Mouse (Mus musculus): ENCODE measurements around the gene Iqgap3.

Iqgap3 gene

DNA sequence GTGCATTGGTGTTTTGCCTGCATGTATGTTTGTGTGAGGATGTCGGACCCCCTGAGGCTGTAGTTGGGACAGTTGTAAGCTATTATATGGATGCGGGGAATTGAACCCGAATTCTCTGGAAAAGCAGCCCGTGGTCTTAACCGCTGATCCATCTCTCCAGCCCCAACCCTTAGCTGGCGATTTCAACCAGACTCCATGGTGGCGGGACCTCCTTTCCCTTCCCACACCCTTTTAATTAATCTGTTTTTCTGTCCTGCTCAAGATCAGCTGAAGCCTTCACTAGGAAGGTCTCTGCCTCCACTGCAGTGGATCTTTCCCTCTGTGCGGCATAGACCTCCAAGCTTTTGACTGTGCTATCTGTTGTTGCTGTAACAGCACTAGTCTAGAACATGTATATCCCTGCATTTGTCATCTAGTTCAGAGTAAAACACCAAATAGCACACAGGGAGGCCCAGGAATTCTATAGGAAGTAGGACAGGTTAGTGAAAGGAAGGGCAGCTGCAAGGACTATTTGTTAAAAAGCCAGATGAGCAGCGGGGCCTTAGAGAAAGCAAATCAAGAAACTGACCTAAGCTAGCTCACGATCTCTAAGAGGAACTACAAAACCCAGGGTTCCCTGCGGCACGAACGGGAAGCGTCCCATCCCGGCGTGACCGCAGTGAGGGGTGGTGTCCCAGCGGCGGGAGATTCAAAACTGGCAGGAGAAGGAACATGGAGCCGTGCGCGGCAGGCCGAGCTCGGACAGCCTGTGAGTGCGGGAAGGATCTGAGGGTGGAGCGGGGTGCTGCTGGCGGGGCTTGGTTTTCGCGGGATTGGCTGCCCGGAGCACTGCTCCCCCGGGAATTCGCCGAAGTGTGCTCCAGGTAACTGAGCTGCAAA is at the start of gene Iqgap3:
TSS of gene Iqgap3 (plus strand) at position 627 of the 879 bp plus-strand sequence.
- peak; percentile 84 for DNase-seq (ENCODE audit: low read depth, low spot score)

DNA sequence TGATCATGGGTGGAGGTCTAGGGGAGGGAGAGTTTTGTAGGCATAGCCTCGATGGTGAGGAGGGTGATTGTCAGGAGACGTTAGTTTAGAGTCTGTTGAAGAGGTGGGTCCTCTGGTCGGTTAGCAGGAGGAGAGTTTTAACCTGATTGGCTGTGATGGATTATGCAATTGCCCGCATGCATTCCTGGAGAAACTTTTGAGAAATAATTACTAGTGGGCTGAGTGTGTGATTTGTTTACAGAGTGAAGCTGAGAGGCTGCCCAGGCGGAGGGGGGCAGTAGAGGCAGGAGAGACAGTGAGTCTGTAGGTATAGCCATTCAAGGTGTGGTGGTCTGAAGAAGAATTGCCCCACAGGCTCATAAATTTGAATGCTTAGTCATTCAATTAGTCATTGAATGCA is 48.3 kb upstream of the Iqgap3 start:
- no peak for DNase-seq (ENCODE audit: low read depth, low spot score)

DNA sequence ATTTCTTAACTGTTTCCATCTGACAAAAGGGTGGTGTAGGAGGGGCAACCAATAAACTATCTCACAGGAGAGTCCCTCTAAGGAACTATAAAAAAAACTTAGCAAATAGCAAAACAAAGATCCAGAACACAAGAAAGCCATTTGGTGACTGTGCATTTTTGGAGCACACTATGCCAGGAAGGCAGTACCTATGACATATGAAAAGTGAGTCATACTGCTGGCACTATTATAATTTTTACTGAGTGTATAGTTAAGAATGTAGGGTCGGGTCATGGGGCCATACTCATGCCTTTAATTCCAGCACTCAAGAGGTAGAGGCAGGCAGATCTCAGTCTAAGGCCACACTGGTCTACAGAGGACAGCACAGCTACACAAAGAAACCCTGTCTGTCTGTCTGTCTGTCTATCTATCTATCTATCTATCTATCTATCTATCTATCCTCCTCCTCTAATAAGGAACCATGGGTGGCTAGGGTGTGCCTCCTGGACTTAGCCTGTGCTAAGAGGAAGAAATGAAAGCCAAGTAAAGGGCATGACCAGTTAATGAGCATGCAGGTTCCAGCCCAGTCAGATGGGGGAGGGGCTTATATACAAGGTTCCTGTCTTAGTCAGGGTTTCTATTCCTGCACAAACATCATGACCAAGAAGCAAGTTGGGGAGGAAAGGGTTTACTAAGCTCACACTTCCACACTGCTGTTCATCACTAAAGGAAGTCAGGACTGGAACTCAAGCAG is 46.0 kb upstream of the Iqgap3 start:
- no peak for DNase-seq (ENCODE audit: low read depth, low spot score)

DNA sequence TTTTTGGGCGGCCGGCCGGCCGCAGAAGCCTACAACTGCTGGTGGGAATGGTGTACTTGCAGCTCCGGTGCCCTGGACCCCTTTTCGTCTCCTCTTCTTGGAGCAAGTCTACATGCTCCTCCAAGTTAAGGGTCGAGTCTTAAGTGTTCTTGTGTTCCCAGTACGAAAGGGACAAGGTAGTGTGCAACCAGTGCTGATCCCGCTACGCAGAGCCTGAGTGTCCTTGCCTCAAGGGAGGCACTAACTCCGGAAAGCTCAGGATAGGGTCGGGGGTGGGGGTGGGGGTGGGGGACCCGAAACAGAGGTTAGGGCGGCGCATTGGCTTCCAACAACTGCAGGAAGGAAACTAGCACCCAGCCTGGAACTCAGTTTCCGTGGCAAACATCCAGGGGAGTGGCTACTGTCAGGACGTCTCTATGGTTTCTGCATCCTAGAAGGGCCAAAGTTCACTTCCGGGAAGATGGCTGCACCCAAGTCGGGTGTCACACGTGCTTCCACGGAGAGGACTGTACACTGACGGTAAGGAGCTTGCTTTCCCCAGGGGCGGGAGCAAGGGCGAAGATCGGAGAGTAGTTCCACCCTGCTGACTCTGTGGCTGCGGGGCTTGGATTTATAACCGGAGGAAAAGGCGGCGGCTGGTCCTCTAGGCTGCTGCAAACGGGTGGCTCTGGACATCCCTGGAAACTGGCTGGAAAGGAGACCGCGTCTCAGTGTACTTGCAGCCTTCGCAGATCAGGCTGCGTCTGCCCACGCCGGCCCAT is 38.9 kb upstream of the Iqgap3 start, which contains the start of gene Gpatch4:
TSS of gene Gpatch4 (plus strand) at position 448 of the 761 bp plus-strand sequence.
- peak; percentile 98 for DNase-seq (ENCODE audit: low read depth, low spot score)

DNA sequence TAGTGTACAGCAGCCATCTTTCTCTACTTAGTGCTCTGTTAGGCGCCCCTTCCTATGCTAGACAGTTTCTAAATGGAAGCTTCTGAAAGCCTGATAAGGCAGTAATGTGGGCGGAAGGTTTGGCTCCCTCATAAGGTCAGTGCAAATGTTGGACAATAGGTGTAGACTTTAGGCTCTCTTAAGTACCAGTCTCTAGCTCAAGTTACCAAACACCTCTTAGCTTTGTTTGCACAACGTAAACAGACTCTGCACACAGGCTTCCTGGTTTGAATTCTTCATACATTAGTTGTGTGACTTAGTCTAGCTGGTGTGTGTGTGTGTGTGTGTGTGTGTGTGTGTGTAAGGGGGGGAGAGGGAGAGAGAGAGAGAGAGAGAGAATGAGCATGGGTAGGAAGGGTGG is 32.2 kb upstream of the Iqgap3 start:
- no peak for DNase-seq (ENCODE audit: low read depth, low spot score)

DNA sequence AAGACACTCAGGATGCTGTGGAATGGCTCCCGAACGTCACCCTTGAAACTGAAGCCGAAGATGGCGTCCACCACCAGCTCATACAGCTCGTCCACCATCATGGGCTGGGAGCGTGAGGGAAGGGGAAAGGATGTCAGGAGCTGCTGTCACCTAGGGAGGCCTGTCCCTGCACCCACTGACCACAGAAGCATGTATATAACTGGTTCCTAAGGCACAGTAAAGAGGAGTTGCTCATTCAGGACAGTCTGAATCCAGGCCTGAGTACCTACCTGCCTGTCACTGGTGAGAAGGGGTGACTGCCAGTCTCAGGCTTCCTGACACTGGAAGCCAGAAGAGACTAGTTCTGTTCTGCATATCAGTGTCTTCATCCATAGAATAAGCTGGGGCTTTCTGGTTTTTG is 24.7 kb upstream of the Iqgap3 start:
- DNase-seq (ENCODE audit: low read depth, low spot score), result no peak

DNA sequence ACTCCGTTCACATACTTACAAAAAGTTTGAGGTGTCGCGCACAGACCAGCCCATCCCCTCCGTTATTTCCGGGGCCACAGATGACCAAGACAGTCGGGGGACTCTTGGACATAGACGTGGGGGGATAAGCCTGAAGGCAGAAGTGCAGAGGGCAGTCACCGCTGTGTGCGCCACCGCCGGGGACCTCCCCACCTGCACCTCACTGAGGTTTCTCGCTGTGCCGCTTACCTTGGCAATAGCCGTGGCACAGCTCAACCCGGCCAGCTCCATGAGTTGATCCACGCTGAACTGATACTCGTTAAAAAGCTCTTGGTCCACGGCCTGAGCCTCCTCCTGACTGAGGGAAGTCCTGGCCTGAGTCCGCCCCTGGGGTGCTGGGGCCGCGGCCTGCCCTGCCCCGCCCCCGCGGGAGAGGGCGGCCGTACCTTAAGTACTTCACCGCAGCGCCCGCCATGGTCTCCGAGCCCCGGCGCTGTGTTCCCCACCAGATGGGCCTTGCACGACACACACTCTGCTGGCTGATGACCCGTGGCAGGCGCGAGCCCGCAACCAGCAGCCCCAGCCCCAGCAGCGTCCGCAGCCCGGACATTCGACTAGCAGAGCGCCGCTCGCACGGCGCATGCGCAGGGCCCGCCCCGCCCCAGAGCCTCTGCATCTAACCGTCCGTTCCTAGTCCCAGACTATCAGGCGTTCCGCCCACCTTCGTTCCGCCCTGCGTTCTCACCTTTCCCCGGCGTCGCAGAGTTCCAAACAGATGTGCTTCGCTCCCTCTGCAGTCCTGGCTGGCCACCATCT is 23.7 kb upstream of the Iqgap3 start, which contains the start of gene Naxe:
TSS of gene Naxe (minus strand) at position 594 of the 795 bp plus-strand sequence.
- DNase-seq (ENCODE audit: low read depth, low spot score), result peak; percentile 96

DNA sequence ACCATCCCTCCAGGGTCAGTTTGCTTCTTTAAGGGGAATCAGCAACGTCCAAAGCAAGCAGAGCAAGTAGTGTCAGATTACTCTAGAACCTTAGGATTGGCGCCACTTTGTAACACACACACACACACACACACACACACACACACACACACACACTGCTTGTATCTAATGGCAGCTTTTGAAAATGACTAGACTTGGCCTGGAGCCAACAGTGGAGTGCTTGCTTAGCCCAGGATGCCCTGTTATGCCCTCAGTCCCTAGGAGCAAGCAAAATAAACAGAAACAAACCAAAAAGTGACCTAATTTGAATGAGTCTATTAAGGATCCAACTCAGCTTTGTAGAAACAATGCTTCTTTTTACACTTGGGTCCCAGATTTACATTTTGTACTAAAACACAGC is 13.4 kb upstream of the Iqgap3 start:
- no peak for DNase-seq (ENCODE audit: low read depth, low spot score)

DNA sequence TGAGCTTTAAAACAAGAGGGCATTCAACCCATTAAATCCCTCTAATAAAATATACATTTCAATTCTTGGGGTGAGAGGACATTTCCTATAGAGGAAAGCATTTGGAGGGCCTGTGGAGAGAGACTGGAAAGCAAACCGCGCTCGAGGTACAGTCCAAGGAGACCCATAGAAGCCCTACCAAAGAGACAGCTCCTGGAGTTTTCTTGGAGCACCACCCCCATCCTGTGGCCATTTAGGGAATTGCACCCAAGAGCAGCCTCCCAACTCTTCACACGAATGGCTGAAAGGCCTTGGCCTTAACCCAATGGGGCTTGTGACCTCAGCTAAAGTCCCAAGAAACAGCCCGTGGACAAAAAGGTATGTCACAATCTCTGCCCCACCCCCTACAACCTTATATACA is 10.0 kb upstream of the Iqgap3 start:
- peak; percentile 75 for DNase-seq (ENCODE audit: low read depth, low spot score)

DNA sequence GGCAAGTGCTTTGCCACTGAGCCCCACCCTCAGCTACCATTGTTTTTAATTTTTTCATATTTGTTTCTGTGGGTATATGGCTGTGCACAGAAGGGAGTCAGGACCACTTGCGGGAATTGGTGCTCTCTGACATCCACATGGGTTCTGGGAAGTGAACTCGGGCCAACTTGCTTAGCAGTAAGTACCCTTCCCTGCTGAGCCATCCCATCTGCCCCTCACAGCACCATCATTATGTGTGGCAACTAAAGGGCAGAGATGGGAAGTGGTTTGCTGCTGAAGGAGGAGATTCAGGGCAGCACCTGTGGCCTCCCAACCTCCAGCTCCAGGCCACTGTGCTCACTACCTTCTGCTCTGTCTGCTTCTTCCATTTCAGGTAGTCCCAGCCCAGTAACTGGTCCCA is 8.1 kb upstream of the Iqgap3 start:
- no peak for DNase-seq (ENCODE audit: low read depth, low spot score)

DNA sequence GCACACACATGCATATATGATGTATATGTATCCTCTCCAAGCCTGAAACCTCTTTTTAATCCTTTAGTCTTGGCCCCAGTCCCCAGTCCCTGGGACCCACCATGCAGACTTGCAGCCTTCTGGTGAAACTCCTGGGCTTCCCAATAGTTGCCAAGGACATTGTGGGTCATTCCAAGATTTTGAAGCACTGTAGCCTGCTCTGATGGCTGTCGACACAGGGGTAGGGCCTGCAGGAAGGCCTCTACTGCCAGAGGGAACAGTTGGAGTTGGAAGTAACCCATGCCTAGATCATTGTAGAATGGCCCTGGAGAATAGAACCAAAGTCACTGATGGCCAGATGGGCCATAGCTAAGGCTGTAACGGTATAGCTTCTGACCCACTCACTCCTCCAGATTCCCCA is 7.4 kb upstream of the Iqgap3 start:
- DNase-seq (ENCODE audit: low read depth, low spot score), result no peak

DNA sequence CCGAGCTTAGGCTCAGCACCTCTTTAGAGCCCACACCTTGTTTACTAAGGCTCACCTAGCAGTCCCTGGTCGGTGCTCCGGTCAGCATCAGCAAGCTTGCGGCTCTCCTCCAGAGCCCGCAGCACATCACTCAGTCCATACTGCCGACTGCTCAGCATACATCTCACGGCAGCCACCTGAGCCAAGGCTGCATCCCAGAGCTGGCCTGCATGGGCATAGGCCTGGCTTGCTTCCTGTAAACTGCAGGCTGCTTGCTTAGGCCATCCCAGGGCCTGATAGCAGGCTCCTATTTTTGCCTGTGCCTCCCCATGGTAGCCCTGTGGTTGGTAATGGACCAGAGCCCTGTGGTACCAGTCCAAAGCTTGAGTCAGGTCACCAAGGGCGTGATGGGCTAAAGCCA is 7.0 kb upstream of the Iqgap3 start:
- DNase-seq (ENCODE audit: low read depth, low spot score), result no peak

DNA sequence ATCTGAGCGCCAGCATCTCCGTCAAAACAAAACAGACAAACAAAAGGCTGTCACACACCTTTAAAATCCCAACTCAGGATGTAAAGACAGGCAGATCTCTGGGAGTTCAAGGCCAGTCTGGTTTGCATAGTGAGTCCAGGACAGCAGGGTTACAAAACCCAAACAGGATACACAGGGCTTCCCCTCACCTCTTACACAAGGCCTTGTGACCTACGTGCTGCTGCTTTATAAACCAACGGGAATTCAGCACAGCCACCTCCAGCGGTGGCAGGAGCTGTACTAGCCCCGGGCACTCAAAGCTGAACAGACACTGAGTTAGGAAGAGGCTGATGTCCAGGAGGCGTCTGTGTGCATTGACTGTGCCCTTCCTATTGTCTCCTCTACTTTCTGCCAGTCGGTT is 4.3 kb upstream of the Iqgap3 start:
- peak; percentile 19 for DNase-seq (ENCODE audit: low read depth, low spot score)

DNA sequence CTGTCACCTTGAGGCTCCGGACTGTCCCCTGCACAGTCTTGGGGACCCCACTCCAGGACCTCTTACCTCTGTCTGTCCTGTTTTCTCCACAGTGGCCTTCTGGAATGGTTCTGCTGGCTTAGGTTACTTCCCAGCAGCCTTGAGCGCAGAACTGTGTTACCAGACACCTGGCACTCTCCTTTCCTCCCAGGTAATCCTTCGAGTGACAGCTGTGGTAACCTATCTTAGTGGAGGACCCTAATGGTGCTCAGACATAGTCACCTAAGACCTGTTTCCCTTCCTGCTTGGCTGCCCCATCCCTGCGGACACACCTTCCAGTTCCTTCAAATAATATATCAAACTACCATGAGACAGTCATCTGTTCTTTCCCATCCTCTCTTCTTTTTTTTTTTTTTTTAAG is 3.6 kb upstream of the Iqgap3 start, which contains the start of gene Ttc24:
TSS of gene Ttc24 (minus strand) at position 101 of the 400 bp plus-strand sequence.
- DNase-seq (ENCODE audit: low read depth, low spot score), result no peak

DNA sequence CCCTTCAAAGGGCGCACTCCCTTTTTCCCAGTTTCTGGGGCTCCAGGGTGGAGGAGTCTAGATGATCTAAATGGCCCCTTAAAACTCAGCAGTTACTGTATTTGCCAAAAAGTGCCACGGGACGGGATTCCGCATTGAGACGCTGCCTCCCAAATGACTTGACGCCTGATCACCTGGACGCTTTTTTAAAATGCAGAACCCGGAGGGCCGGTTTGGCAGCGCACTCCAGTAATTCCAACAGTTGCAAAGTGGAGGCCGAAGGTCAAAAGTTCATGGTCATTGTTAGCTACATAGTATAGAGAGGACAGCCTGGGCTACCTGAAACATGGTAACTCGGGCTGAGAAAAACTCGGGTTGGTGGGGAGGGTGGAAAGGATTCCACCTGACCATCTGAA is 450 bp downstream of the Iqgap3 start:
- DNase-seq (ENCODE audit: low read depth, low spot score), result peak; percentile 63

DNA sequence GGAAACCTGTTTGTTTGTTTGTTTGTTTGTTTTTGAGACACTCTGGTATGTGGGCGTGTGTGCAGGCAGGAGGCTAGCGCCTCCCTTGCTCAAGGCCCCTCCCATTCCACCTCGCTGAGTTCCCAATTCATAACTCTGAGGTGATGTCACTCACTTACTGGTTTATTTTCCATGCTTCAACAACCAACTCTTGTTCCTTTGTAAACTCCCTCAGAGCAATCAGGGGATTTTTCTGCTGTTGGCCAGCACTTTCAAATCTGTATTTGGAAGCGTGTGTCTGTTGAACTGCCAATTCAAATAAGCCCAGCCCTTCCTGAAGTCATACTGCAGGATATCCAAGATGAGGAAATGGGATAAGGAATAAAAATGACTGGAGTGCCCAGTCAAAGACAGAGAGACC is 892 bp downstream of the Iqgap3 start:
- no peak for DNase-seq (ENCODE audit: low read depth, low spot score)

DNA sequence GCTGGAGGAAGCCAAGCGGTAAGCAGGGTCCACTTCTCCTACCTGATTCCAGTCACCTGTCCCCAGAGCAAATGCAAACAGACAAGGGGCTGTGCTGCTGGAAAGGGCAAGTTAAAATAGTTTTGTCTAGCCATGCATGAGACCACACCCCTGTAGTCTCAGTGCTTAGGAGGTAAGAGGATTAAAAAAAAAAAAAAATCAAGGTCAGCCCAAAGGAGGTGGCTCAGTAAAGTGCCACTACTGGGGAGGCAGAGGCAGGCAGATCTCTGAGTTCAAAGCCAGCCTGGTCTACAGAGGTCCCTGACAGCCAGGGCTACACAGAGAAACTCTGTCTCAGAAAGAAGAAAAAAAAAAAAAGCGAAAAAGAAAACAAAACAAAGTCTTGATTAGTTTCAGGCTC is 2.2 kb downstream of the Iqgap3 start:
- DNase-seq (ENCODE audit: low read depth, low spot score), result peak; percentile 22

DNA sequence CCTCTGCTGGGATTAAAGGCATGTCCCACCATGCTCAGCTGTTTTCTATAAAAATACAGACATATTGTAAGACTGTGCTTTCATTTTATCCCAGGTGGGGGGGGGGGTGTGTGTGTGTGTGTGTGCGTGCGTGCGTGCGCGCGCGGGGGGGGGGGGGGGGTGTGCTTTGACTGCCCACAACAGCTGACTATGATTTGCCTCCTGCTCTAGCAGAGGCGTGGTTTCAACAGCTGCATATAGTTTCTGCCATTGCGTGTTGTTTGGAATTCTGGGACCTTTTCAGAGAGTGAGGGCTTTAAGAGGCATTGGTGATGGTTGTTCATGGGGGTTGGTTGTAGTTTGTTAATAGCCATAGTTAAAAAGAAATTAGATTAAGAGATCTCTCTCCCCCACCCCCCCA is 3.7 kb downstream of the Iqgap3 start:
- DNase-seq (ENCODE audit: low read depth, low spot score), result no peak

DNA sequence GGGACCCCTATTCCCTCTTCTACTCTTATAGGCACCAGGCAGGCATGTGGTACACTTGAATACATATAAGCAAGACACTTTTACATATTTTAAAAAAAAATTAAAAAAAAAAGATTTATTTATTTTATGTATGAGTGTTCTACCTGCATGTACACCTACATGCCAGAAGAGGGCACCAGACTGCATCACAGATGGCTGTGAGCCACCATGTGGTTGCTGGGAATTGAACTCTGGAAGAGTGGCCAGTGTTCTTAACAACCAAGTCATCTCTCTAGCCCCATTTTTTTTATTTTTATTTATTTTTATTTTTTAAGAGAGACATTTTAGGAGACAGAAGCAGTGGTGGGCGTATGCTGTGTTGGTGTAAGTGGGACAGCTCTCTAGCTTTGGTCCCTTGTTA is 5.9 kb downstream of the Iqgap3 start:
- DNase-seq (ENCODE audit: low read depth, low spot score), result peak; percentile 53

DNA sequence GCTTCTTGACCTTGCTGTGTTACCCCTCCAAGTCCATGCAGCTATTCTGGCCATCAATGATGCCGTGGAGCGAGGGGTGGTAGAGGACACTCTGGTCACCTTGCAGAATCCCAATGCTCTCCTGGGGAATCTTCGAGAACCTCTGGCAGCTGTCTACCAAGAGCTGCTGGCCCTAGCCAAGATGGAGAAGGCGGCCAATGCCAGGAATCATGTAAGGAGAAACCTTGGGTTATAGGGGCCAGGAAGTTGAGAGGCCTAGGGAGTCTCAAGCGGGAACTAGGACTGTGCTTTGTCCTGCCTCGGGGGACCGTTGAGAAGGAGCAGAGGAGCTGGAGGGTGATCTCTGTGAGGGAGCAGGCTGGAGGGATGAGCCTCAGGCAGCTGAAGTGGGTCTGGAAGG is 8.3 kb downstream of the Iqgap3 start:
- no peak for DNase-seq (ENCODE audit: low read depth, low spot score)

DNA sequence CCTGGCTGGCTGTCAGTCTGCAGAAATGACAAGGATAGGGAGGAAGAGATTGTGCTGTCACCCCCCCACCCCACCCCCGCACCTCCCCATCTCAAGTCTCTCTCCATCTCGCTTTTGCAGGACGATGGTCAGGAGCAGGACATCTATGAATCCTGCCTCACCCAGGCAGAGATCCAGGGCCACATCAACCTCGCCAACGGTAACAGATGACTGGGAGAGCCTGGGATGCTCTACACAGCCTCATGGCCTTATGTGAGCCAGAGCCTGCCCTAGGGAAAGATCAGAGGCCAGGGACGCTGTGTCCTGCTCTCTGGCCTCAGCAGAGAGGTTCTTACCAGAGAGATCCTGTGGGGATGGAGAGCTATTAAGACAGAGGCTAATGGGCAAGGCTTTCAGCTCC is 8.8 kb downstream of the Iqgap3 start:
- DNase-seq (ENCODE audit: low read depth, low spot score), result no peak
